Mouse (Mus musculus): ENCODE results near the gene Gm10188.

Gene Gm10188

GRCm38 (mm10) chr1:132229667-132230066 lies at the start of gene Gm10188:
TSS of gene Gm10188 (minus strand) at chr1:132229767.
- in situ Hi-C loops (cut with MseI, MboI) = no loop called here

- in situ Hi-C loops (cut with MseI, MboI) = no loop called here
These were observed 47.6 kb upstream of the Gm10188 start for GRCm38 (mm10) chr1:132277124-132277523.

GRCm38 (mm10) chr1:132276694-132277093 lies 47.1 kb upstream of the Gm10188 start:
- in situ Hi-C loops (cut with MseI, MboI) = no loop called here

- in situ Hi-C loops (cut with MseI, MboI) = no loop called here
These were observed 41.7 kb upstream of the Gm10188 start for GRCm38 (mm10) chr1:132271237-132271636.

- in situ Hi-C loops (cut with MseI, MboI) = no loop called here
These were observed 39.0 kb upstream of the Gm10188 start for GRCm38 (mm10) chr1:132268418-132269060.

- in situ Hi-C loops (cut with MseI, MboI) = no loop called here
These were observed 38.4 kb upstream of the Gm10188 start for GRCm38 (mm10) chr1:132267959-132268358.

GRCm38 (mm10) chr1:132266791-132267557 lies 37.4 kb upstream of the Gm10188 start:
- in situ Hi-C loops (cut with MseI, MboI) = no loop called here

- in situ Hi-C loops (cut with MseI, MboI) = no loop called here
These were observed 36.4 kb upstream of the Gm10188 start for GRCm38 (mm10) chr1:132265936-132266335.

- in situ Hi-C loops (cut with MseI, MboI) = no loop called here
These were observed 35.8 kb upstream of the Gm10188 start for GRCm38 (mm10) chr1:132265211-132265859.

- in situ Hi-C loops (cut with MseI, MboI) = no loop called here
These were observed 35.0 kb upstream of the Gm10188 start for GRCm38 (mm10) chr1:132264577-132264976.

GRCm38 (mm10) chr1:132263618-132264017 lies 34.1 kb upstream of the Gm10188 start:
- in situ Hi-C loops (cut with MseI, MboI) = no loop called here

- in situ Hi-C loops (cut with MseI, MboI) = no loop called here
These were observed 31.5 kb upstream of the Gm10188 start for GRCm38 (mm10) chr1:132261058-132261457.

GRCm38 (mm10) chr1:132260331-132260730 lies 30.8 kb upstream of the Gm10188 start:
- in situ Hi-C loops (cut with MseI, MboI) = no loop called here

GRCm38 (mm10) chr1:132254467-132254866 lies 24.9 kb upstream of the Gm10188 start:
- in situ Hi-C loops (cut with MseI, MboI) = no loop called here

GRCm38 (mm10) chr1:132246641-132247040 lies 17.1 kb upstream of the Gm10188 start:
- in situ Hi-C loops (cut with MseI, MboI) = no loop called here

GRCm38 (mm10) chr1:132246137-132246536 lies 16.6 kb upstream of the Gm10188 start:
- in situ Hi-C loops (cut with MseI, MboI) = no loop called here

GRCm38 (mm10) chr1:132245010-132245409 lies 15.4 kb upstream of the Gm10188 start:
- in situ Hi-C loops (cut with MseI, MboI) = no loop called here

GRCm38 (mm10) chr1:132237585-132238159 lies 8.1 kb upstream of the Gm10188 start:
- in situ Hi-C loops (cut with MseI, MboI) = no loop called here

GRCm38 (mm10) chr1:132234757-132235273 lies 5.2 kb upstream of the Gm10188 start:
- in situ Hi-C loops (cut with MseI, MboI) = no loop called here

GRCm38 (mm10) chr1:132233566-132233965 lies 4.0 kb upstream of the Gm10188 start:
- in situ Hi-C loops (cut with MseI, MboI) = no loop called here

- in situ Hi-C loops (cut with MseI, MboI) = no loop called here
These were observed 2.1 kb upstream of the Gm10188 start for GRCm38 (mm10) chr1:132231470-132232274.

All from mouse trophoblast stem cell (cell line).